Mouse (Mus musculus) R1 (cell line): ENCODE data around the gene Uba52.
"Not testable (repeated sequence)": the region's sequence is repeated elsewhere in the genome, so short reads cannot be mapped to it uniquely, and the experiment has no call there.

Experiments used
- DNase-seq: peaks from one replicate; pipeline ENCODE4 v3.0.0-alpha.2; 2018; ENCODE audit warnings: low read depth, low spot score

Uba52 gene

DNA sequence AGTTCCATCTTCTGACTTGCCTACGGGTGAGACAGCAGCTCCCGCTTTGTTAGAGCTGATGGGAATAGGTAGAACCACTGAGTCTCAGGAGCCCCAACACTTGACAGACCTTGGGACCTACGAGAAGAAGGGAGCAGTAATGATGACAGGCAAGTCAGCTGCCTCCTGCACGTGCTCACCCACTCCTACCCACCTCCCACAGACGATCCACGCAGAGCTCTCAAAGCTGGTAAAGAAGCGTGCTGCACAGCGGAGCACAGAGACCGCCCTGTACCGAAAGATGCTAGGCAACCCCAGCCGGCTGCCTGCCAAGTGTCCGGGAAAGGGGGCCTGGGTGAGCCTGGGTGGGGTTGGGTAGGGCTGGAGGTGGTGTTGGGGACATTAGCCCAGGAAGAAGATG, 23.7 kb upstream of the Uba52 start:
- DNase-seq: no peak

DNA sequence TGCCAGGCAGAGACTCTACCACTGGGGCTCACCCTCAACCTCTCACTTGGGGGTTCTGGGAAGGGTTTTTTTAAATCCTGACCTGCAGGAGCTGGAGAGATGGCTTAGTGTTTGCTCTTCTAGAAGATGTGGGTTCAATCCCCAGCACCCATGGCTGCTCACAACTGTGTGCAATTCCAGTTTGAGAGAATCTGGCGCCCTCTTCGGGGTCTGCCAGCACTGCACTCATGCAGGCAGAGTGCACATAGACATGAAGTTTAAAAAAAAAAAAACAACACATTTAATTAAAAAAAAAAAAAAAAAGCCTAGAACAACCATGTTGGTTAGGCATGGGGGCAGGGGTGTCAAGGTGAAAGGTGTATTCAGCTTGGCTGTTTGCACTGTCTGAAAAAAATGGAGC, 19.7 kb upstream of the Uba52 start:
- DNase-seq: no peak

DNA sequence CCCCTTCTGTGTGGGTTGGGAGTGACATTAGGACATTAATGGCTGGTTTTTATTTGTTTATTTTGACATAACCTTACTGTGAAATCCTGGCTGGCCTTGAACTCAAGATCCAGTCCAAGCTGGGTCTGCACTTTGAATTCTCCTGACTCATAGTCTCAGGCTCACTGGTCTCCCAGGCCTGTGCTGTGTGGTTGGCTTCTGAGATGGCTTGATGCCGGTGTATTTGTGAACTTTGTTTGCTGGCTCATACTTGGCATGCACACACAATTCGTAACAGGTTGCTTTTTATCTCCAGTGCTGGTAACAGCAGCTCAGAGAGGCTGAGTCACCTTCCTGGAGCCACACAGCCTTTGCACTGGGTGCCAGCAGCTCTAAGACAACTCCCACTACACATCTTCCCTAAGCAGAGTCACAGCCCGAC, 19.1 kb upstream of the Uba52 start:
- no peak for DNase-seq

DNA sequence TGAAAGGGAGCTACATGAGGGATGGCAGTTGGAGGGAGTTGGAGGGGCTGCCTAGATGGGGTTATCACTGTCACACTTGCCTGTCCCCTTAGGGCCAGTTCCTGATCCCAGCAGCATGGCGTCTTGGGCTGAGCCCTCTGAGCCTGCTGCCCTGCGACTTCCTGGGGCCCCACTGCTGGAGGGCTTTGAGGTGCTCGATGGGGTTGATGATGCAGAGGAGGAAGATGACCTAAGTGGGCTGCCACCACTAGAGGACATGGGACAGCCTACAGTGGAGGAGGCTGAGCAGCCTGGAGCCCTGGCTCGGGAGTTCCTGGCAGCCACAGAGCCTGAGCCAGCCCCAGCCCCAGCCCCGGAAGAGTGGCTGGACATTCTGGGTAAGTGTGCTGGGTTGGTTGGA, 18.7 kb upstream of the Uba52 start:
- no peak for DNase-seq

DNA sequence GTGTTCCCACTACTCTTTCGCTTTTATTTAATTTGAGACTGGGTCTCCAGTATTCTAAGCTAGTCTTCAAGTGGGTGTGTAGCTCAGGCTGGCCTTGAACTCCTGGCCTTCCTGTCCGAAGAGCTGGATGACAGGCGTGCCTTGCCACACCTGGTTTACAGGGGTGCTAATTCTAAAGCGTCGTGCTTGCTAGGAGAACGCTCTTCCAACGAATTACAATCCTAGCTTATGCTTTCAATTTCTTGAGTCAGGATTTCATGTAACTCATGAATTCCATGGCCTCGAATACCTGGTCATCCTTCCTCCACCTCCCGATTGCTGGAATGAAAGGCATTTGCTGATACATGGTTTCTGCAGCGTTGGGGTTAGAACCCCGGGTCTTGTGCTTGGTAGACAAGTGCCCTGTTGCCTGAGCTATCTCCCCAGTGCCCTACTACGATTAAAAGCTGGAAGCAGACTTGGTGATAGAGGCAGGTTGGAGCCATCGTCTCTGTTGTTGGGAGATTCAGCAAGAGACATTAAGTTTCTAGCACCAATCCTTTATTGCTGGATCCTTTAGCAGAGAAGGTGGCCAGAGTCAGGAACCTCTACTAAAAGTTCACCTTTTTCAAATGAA, 17.7 kb upstream of the Uba52 start:
- DNase-seq: peak; percentile 72

DNA sequence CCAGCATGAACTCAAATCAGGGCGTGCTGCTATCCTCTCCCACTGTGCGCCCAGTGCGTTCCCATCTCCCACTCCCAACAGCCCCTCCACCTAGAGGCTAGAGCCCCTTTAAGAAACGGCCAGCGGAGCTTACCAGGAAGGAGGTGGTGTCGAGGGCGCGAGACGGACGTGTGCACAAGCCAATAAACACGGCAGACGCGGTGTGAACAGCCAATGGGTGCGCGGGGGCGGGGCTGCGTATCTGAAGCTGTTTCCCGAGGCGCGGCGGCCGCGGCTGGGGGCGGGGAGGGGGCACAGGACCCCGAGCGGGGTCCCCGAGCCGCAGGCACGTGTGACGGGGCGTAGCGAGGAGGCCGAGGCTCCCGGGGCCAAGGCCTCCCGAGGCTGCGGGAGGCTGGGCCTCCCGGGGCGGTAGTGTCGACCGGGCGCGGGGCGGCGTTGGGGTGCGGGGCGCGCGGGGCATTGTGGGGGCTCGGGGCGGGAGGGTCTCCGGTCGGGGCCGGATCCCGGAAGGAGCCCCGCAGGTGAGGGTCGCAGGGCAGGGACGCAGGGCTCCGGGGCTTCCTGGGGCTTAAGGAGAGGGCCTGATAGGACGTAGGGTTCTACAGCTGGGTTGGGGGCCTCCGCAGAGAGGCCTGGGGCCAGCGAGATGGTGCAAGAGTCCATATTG, 17.0 kb upstream of the Uba52 start, which contains the start of the genes Fkbp8 and Kxd1:
Fkbp8 (plus strand) TSS at position 213 of the 670 bp plus-strand sequence.
Kxd1 (minus strand) TSS at position 445 of the 670 bp plus-strand sequence.
- DNase-seq: peak; percentile 97

DNA sequence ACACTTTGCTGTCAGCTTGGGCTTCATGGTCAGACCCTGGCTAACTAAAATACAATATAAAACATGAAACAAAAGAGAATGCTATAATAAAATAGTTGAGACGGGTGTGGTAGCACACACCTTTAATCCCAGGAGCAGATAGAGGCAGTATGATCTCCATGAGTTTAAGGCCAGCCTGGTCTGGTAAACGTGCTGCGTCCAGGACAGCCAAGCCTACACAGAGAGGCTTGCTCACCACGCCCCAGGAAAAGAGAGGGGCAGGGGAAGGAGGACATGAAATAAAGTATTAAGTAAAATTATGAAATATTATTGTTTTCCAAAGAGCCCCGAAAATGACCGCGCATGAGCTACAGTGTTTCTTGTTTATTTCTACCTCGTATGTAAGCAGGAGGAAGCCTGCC, 16.5 kb upstream of the Uba52 start:
- peak; percentile 54 for DNase-seq

DNA sequence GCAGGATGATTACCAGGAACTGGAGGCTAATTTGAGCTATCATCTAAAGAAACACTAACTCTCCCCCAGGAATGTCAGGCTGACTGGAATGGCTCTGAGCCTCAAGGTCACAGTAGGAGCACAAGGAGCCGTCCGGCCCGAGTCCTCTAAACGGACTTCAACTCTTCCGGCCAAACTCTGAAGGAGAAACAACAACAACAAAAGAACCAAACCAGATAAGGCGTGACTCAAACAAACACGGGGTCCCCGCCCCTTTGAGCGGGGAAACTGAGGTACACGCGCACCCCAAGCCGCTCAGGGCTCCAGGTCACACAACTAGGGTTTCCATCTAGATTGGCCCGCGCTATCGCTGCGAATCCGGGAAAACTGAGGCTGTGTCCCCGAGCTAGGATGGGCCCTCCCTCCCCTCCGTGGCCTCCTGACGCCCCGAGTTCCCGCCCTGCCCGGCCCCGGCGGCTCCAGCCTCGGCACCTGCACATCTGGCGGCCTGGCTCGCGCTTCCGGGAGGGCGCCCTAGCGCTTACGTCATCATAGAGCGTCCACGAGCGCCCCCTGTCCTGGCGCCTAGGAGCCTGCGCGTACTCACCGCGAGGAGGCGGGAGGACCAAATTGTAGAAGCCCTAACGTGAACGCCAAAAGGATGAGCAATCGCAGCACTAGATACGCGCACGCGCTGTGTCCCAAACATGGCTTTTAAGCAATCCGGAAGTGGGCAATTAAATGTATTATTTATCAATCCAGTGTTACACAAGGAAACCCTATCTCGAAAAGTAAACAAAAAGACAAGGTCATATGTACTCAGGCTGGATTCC, 12.2 kb upstream of the Uba52 start:
- DNase-seq: peak; percentile 99

DNA sequence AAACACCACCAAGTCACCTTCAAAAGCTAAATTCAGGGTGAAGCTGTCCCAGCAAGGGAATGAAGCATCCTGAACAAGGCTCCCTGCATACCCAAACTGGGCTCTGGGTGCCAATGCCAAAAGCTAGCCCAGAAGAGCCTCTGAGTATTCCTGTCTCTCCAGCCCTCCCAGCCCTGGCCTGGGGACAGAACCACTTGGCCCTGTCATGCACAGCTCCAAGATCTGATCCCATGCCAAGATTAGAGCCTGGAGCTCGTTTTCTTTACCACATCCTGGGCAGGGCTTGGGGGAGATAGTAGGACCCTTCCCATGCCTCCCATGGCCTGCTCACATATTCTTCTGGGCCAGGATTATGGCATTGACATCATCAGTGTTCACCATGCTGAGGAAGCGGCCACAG, 9.0 kb upstream of the Uba52 start:
- no peak for DNase-seq

DNA sequence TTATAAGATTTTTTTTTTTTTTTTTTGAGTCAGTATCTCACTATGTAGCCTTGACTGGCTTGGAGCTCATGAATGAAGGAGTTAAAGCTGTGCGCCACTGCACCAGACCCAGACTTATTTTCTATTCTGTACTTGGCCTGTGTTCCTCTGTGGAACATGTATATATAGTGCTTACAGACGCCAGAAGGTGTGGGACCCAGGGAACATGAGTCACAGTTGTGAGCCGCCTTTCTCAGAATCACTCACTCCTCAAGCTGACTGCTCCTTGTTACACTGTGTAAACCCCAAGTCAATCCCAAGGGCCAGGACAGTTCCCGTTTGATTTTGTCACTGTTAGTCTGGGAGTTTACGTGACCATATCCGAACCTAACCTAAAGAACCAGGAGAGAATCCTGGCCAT, 8.4 kb upstream of the Uba52 start:
- no peak for DNase-seq

DNA sequence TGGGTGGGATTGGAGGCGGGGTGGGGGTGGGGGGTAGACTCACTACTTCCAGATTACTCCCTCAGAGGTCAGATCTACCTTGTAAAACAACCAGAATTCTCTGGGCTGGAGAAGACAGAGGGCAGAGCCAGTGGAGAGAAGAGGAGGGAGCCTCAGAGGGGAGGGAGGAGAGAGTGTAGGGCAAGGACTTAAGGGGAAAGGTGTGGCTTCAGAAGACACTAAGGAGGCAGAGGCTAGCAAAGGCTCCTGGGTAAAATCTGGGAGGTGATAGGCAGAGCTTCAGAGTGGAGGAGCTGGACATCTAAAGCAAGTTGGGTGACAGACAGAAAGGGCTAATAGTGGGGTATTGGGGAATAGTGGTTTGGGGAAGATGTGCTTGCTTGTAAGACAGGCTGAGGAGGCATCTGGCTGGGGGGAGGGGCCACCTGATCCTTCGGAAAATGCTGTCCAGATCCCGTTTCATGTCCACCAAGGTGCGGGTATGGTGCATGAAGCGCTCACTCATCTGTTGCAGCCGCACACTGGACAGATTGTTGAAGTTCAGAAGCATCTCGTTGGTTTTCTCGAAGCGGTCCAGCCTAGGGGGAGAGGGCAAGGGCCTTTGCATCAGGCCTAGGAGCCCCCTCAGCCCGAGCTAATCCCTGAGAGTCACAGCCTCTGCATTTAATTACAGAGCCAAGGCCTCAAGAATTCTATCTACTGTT, 7.5 kb upstream of the Uba52 start:
- DNase-seq: peak; percentile 74

DNA sequence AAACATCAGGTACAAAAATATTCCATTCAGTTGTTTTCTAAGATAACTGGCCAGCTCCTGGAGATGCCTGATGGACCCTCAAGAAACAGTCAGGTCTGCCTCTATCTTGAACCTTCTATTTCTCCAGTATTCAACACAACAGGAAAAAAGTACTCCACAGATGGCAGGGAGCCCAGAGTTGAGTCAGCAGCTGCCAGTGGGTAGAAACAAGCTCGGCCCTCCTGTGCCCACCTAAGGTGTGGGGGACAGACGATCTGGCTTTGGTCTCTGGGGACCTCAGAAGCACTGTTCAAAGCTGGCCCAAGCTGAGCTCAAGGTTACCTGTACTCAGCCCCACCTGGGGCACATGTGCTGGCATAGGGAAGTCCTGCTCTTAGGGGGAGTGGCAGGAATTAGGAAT, 2.8 kb upstream of the Uba52 start:
- DNase-seq: no peak

DNA sequence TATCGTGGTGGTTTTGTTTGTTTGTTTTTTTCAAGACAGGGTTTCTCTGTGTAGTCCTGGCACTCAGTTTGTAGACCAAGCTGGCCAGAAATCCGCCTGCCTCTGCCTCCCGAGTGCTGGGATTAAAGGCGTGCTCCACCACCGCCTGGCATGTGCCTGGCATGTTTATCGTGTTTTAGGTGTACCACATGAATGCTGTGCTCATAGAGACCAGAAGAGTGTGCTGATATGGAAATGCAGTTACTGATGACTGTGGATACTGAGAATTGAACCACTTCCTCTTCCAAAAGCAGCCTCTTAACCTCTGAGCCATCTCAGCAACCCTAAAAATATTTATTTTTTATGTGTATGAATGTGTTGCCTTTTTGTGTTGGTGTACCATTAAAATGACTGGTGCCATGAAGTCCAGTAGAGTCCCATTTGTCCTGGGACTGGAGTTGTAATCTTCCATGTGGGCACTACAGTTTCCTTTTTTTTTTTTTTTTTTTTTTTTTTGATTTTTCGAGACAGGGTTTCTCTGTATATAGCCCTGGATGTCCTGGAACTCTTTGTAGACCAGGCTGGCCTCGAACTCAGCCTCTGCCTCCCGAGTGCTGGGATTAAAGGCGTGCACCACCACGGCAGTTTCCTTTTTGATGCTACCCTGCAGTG, 1.8 kb upstream of the Uba52 start:
- DNase-seq: no peak

DNA sequence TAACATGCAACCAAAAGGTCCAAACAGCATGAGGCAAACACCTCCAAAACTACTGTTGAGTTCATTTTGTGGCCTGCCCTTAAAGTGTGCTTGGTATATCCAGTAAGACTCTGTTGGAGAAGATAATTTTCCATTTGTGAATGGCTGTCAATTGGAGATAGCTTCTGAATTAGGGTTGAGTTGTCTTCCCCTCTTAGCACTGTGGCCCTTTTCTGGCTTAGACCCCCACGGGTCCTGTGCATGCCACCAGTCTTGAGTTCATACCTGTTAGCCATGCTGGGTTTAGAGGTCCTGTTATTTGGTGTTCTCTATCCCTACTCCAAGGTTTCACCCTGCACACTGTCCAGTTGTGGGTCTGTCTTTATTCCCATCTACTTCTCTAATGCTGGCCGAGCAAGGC, 1.2 kb upstream of the Uba52 start:
- DNase-seq: no peak

DNA sequence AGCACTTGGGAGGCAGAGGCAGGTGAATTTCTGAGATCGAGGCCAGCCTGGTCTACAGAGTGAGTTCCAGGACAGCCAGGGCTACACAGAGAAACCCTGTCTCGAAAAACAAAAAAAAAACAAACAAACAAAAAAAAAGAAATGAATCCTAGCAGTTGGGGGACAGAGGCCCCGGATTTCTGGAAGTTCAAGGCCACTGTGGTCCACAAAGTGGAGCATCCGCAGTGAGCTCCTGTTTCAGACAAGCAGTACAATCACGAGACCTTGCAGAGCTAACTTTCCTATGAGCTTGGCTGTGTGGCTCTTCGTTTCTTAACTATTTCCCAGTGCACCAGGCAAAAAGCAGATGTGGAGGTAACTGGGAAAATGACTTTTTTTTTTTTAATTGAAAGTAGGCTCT, 573 bp upstream of the Uba52 start:
- not testable (repeated sequence) for DNase-seq

DNA sequence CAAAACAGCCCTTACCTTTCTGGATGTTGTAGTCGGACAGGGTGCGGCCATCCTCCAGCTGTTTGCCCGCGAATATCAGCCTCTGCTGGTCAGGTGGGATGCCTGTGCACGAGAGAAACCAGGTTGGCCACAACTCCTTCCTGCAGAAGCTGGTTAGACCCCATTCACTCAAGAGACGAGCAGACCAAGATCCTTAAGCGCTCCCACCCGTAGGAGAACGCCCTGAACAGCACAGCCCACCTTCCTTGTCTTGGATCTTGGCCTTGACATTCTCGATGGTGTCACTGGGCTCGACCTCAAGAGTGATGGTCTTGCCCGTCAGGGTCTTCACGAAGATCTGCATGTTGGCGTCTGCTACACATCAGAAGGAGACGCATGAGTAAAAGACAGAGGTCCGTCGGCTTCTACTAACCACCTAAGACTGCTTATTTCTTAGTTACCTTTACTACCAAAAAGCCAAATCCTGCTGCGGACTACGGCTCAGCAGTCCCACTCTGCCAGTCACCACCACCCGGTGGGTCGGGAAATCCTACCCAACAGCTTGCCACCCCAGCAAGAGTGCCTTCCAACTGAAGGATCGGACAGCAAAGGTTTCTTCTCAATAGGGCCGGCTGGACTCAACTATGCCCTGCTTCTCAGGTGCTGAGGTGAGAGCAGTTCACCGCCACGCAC, 1.2 kb downstream of the Uba52 start:
- DNase-seq: no peak

DNA sequence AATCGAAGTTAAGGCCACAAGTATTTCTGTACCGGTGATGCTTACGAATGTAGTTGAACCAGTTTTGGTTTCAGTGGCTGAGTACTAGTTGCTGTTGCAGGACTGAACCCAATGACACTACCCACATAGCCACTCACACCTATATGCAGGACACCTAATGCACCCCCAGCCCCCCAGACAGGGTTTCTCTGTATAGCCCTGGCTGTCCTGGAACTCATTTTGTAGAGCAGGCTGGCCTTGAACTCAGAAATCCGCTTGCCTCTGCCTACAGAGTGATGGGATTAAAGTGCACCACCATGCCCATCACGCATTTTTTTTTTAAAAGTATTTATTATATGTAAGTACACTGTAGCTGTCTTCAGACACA, 3.6 kb downstream of the Uba52 start:
- peak; percentile 45 for DNase-seq

DNA sequence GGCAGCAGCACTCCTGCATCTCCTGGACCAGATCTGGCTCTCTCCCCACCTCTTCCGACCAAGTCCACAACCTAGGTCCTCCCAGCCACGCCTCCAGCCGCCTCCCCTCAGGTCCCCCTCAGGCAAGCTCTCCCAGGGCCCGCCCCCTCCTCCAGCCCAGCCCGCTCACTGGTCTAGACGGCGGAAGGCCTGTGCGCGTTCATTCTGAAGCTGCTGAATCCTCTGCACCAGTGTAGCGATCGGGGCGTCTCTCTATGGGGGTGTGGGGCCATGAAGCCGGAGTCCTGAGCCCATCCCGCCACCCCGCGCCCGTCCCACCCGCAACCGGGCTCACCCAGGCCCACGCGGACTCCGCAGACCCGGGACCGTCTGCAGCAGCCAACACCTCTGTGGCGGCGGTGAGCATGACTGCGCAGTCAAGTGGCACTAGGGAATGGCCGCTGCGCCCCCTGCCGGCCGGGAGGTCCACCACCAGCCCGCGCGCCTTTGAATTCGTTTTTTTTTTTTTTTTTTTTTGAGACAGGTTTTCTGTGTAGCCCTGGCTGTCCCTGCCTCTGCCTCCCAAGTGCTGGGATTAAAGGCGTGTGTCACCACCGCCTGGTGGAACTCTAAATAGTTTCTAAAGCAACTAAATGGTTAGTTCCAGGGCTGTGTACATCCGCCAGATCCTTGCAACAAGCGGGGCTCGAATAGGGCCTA, 4.1 kb downstream of the Uba52 start, which contains the start of gene Rex1bd:
Rex1bd (minus strand) TSS at position 425 of the 699 bp plus-strand sequence.
- peak; percentile 99 for DNase-seq

DNA sequence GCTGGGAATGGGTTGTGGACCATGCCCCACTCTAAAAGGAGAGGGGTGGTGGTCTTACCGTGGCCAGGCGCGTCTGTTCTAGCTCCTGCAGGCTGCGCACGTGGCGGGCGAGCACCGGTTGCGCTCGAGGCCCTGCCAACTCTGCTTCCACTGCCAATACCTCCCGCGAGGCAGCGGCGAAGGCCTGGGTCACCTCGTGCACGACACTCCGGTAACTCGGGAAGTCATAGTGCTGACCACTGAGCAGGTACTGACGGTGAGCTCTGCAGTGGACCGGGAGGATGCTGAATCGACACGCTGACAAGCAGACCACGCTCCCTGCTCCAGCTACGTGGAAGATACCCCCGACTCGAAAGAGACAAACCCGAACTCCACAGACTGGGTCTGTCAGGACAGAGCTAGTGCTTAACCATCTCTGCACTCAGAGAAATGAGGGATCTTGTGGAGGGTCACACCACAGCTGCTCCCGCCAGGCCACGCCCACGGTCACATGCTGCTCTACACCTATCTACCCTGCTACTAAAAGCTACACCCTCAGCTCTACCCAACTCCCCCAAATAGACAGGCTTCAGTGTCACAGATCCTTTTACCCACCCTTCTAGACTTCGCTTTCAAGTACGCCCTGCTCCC, 4.8 kb downstream of the Uba52 start:
- DNase-seq: no peak

DNA sequence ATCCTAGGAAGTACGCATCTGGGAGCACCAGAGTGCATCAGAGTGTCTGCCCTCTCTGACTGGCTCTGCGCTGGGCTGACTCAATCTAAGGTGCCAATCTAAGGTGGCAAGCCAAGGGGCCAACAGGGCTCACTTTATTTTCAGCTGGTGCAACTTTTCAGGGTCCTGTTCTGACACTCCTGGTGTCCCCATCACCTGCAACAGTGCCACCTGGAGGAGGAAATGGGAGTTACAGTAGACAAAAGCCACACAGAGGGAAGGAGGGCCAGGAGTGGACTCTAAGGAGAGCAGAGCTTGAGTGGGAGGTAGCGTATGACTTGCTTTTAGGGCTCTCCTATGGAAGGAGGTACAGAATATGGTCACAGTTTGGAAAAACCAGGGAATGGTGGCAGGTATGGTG, 5.8 kb downstream of the Uba52 start:
- peak; percentile 85 for DNase-seq
